Mouse (Mus musculus) cerebellum, adult (tissue): Measurements from ENCODE around the gene Cyp4f15.
"Not testable (repeated sequence)": the region's sequence is repeated elsewhere in the genome, so short reads cannot be mapped to it uniquely, and the experiment has no call there.

Experiments
- ATAC-seq: cut with Nextera tagmentation; 2 replicates; pipeline ENCODE4 v1.9.2; 2017; ENCODE audit warnings: mild to moderate bottlenecking, moderate library complexity, mixed read lengths; ENCODE audit not compliant: insufficient number of reproducible peaks, low FRiP score, low TSS enrichment

Cyp4f15 gene

GRCm38 (mm10) chr17:32685048-32685750 is at the start of gene Cyp4f15:
Gene Cyp4f15, plus strand, starts transcription at chr17:32685627.
- ATAC-seq, result no peak

- ATAC-seq, result no peak
Measured at GRCm38 (mm10) chr17:32636341-32636740, 49.1 kb upstream of the Cyp4f15 start.

GRCm38 (mm10) chr17:32637151-32637550 is 48.3 kb upstream of the Cyp4f15 start:
- ATAC-seq, result no peak

DNA sequence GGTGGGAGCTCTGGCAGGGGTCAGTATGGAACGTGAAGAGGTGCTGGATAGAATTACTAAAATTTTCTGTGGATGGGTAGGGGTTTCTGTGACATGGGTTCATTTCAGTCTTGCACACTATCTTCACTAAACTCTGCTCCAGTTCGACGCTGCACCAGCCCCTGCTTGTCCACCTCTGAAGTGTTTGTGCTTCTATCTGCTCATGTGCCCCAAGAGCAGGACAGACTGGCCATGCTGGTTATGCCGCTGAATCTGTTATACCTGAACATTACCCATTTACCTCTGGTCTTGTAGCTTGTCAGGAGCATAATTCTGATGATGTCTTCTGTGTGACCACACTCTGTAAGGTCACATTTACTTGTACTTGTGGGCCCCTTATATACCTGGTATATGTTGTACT is 38.8 kb upstream of the Cyp4f15 start:
- no peak for ATAC-seq

DNA sequence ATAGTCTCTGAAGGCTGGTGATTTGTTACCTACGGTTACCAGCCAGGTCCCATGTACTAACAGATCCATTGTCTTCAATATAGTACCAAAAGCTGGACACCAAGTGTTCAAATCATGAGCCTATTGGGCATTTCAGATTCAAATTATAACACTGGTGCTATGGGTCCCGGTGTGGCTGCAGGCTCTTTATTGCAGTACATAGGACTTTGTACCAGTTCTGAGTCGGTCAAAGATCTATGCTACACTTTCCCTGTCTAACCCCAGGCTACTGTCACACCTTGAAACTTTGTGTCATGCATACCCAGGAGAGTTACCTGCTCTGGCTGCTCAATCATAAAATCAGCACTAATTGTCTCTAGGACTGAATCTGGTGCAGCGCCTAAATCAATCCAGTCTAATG is 31.6 kb upstream of the Cyp4f15 start:
- no peak for ATAC-seq

DNA sequence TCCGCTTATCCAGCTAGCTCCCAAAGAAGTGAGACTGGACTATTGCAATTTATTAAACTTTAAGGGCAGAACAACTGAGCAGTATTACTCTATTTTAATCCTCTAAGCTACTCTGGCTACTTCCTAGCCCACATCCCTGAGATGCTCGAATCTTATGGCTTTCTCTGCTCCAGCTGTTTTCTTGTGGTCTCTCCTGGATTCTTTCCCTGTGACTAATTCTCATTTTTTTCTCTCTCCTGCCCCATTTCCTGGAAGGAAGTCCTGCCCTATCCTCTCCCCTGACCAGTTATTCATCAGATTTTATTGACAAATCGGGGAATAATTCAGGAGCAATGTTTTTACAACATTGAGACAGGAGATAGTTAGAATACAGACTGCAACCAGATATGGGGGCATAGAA is 28.4 kb upstream of the Cyp4f15 start:
- ATAC-seq, result no peak

GRCm38 (mm10) chr17:32658246-32658645 is 27.2 kb upstream of the Cyp4f15 start:
- ATAC-seq, result no peak

GRCm38 (mm10) chr17:32658712-32659111 is 26.7 kb upstream of the Cyp4f15 start, which contains the start of gene Cyp4f40:
Gene Cyp4f40, plus strand, starts transcription at chr17:32658900.
- no peak for ATAC-seq

DNA sequence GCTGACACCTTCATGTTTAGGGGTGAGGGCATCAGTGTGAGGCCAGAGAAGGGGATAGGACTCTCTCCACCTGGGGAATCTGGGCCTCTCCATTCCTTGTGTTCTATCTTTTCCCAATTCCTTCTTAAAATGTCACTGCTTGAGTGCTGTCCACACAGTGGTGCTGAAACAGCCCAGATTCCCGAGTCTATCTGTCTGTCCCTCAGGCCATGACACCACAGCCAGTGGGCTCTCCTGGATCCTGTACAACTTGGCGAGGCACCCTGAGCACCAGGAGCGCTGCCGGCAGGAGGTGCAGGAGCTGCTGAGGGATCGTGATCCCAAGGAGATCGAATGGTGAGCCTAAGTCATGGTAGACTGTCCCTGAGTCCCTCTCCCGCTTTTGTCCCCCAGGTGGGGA is 11.5 kb upstream of the Cyp4f15 start:
- no peak for ATAC-seq

- ATAC-seq, result no peak
Measured at GRCm38 (mm10) chr17:32676040-32676635, 9.3 kb upstream of the Cyp4f15 start.

GRCm38 (mm10) chr17:32680404-32680803 is 5.0 kb upstream of the Cyp4f15 start:
- ATAC-seq, result no peak

DNA sequence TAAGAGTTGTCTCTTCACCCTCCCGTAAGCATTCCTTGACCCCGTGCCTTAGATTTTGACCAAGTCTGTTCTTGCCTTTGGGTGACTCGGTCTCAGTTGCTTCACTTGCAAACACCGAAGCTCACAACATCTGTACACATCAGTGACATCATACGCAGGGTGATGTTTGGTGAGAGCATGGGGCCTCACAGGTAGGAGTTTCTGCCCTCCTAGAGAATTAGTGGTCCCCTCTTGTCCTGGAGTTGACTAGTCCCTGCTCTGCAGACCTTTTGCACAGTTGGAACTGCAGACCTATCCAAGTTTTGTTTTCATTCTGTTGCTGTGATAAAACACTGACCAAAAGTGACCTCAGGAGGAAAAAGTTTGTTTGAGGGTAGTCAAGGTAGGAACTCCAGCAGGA is 1.3 kb downstream of the Cyp4f15 start:
- no peak for ATAC-seq

GRCm38 (mm10) chr17:32690959-32691358 is 5.5 kb downstream of the Cyp4f15 start:
- no peak for ATAC-seq

GRCm38 (mm10) chr17:32702826-32703225 is 17.4 kb downstream of the Cyp4f15 start:
- ATAC-seq, result no peak

- ATAC-seq, result not testable (repeated sequence)
Measured at GRCm38 (mm10) chr17:32710541-32710940, 25.1 kb downstream of the Cyp4f15 start.

DNA sequence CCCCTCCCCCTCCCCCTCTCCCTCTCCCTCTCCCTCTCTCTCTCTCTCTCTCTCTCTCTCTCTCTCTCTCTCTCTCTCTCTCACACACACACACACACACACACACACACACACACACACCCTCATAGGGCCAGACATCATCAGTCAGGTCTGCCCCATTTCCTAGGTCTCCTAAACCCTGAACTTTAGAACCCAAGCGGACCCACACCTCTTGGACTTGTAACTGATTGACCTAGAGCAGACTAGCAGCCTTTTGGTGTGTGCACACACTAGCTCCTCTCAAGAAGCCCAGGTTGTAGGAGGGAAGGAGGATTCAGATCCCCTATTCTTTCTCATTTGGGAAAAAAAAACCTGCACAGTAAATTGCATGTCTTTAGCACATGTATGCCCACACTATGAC is 36.7 kb downstream of the Cyp4f15 start:
- ATAC-seq, result not testable (repeated sequence)

GRCm38 (mm10) chr17:32722771-32723170 is 37.3 kb downstream of the Cyp4f15 start:
- ATAC-seq, result no peak

DNA sequence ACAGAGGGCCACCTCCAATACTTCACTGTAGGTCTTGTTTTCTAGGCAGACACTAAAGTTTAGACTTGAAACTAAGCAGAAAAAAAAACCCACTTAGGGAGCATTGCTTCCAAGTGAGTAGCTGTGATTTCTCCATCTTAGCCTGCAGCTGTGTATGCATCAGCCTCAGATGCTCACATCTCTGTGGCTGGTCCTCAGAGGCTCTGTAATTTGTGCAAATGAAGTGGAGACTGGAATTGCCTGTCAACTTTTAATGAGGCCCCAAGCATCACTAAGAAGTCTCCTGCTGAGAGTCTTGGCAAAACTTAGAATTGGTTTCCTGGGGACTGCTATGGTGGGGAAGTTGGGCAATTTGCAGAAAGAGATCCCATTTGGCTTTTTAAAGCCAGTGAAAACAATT is 40.9 kb downstream of the Cyp4f15 start:
- ATAC-seq, result not testable (repeated sequence)

- no peak for ATAC-seq
Measured at GRCm38 (mm10) chr17:32729029-32729428, 43.6 kb downstream of the Cyp4f15 start.

DNA sequence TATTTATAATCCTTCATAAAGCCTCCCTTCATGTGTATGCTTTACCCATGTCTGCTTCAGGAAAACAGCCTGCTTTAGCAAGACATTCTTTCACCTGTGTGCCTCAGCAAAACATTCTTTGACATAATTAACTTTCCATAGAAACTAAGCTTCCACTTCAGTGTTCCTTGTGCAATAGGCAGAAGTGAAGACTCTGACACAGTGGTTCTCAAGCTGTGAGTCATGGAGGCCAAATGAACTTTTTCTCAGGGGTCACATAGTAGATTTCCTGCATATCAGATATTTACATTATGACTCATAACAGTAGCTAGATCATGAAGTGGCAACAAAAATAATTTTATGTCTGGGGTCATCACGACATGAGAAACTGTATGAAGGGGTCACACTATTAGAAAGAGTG is 53.0 kb downstream of the Cyp4f15 start:
- ATAC-seq, result no peak

DNA sequence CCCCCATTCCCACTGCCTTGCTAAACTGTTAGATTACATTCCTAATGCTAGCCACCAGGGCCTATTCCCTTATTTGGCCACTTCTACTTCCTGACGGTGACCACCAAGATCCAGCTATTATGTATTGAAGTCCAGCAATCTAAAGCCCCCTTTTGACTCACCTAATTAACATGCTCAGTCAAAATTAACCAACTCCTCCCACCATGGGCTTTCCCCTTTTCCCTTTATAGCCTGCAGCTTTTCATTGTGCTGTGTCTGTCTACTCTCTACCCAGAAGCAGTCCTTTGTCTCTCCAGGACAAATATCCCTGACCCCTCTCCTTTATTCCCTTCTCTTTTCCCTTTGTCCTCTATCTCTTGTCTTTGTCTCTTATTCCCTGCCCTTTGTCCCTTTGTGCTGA is 55.6 kb downstream of the Cyp4f15 start:
- no peak for ATAC-seq

- no peak for ATAC-seq
Measured at GRCm38 (mm10) chr17:32750611-32751010, 65.2 kb downstream of the Cyp4f15 start.
